Mouse (Mus musculus): ENCODE data around the gene Muc1. TPM values are rescaled to one million over a fixed set of nuclear protein-coding genes. Genes with fewer than 3 reads are reported as not detected.
A peak's percentile ranks its signal among the peaks of the same experiment; 100 is the strongest.

The Muc1 gene
- polyA plus RNA-seq, 1 experiment from 2014 or later: 212 TPM

DNA sequence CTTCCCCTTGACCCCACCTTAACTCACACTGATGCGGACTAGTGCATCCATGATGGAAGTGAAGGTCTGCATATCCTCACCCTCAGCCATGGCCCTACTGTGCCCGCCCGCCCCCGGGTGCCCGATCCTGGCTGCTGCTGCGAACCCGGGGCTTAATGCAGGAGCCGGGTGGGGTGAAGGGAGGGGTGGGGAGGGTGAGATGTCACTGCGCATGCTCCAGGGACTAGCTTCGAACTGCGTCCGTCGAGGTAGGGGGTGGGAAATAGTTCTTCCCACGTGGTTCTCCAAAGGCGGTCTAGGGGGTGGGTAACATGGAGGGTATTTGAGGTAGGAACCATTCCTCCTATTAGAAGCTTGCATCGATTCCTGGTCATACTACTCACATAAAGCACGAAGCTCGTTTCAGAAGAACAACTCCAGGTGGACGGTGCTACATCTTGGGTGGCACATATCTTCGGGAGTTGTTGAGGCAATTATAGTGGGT, 16.9 kb downstream of the Muc1 start, which contains the start of gene Krtcap2:
TSS of gene Krtcap2 (plus strand) at position 279 of the 484 bp plus-strand sequence.
- WGBS: 4% methylated on average over 20 of the region's 20 CpGs
- peak within 1 kb of the TSS; percentile 58 for H3K4me3 ChIP-seq (ENCODE audit: low read depth, low read length)
- no peaks in the 10 kb centered on the region for H3K36me3 ChIP-seq (ENCODE audit: control insufficient read depth, insufficient read depth, low read length)
- ATAC-seq (ENCODE audit: low FRiP score, low TSS enrichment) (0 out of 2 replicates have a peak, but pooled peaks have one; percentile 4), DNase-seq (ENCODE audit: low spot score) (peak; percentile 52)
- peaks cover 4% of the 10 kb centered on the region; the same call in 1 of the 2 replicates for H3K4me1 ChIP-seq (replicated peaks; ENCODE audit: control insufficient read depth, insufficient read depth)
- no peak for TF ChIP-seq EP300 (optimal IDR thresholded peaks at IDR 0.05)
- TF ChIP-seq CTCF (IDR thresholded peaks at IDR 0.05; ENCODE audit: low read depth): no peak
- peak within 1 kb of the TSS; percentile 90 for H3K4me2 ChIP-seq (replicated peaks; ENCODE audit: low read depth)
- peak within 1 kb of the TSS; percentile 67 for H3K27ac ChIP-seq (replicated peaks)
- H3K9me3 ChIP-seq (ENCODE audit: control insufficient read depth, low read length): no peaks in the 10 kb centered on the region
- peak within 1 kb of the TSS; percentile 65 for H3K9ac ChIP-seq (ENCODE audit: low read length)
- no peaks in the 10 kb centered on the region for H3K27me3 ChIP-seq (ENCODE audit: control insufficient read depth, insufficient read depth, low read length)

GRCm38 (mm10) chr3:89246261-89247100, 17.6 kb downstream of the Muc1 start, which contains the start of gene Trim46:
Trim46 (minus strand) TSS chr3:89246309.
- DNase-seq (ENCODE audit: low spot score): peak; percentile 88
- H3K4me1 ChIP-seq (replicated peaks; ENCODE audit: control insufficient read depth, insufficient read depth): peaks cover 6% of the 10 kb centered on the region
- under 1% methylated on average over 42 of the region's 42 CpGs for WGBS

DNA sequence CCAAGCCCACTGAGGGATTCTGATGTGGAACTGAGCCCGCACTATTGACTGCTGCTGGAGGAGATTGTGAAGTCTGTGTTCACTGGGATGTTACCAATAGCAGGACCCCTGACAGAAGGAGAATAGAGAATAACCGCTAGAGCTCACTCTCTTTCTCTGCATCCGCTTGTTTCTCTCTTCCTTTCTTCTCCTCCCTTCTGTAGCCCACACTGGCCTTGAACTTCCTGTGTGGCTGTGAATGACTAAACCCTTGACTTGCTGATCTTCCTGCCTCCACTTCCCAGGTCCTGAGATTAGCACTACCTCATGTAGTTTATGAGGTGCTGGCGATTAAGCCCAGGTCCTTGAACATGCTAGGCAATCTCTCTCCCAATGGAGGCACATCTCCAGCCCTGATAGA, 18.6 kb downstream of the Muc1 start:
- no peak overlapping the region for H3K27ac ChIP-seq (replicated peaks)
- H3K27me3 ChIP-seq (ENCODE audit: control insufficient read depth, insufficient read depth, low read length): no peaks in the 10 kb centered on the region
- H3K9ac ChIP-seq (ENCODE audit: low read length): no peak overlapping the region
- DNase-seq (ENCODE audit: low spot score) (no peak), ATAC-seq (ENCODE audit: low FRiP score, low TSS enrichment) (no peak)
- H3K9me3 ChIP-seq (ENCODE audit: control insufficient read depth, low read length): no peaks in the 10 kb centered on the region
- H3K4me2 ChIP-seq (replicated peaks; ENCODE audit: low read depth): peak overlapping the region; percentile 90; the same call in 1 of the 2 replicates
- no peak for TF ChIP-seq EP300 (optimal IDR thresholded peaks at IDR 0.05)
- TF ChIP-seq CTCF (IDR thresholded peaks at IDR 0.05; ENCODE audit: low read depth): no peak
- H3K4me3 ChIP-seq (ENCODE audit: low read depth, low read length): no peak overlapping the region
- H3K4me1 ChIP-seq (replicated peaks; ENCODE audit: control insufficient read depth, insufficient read depth): peaks cover 8% of the 10 kb centered on the region
- 84% methylated on average over 4 of the region's 4 CpGs for WGBS
- no peaks in the 10 kb centered on the region for H3K36me3 ChIP-seq (ENCODE audit: control insufficient read depth, insufficient read depth, low read length)

More at GRCm38 (mm10) chr3:89246261-89247100, 17.6 kb downstream of the Muc1 start, which contains the start of gene Trim46:
- Histone ChIP-seq H3K27ac (replicated peaks) (peak within 1 kb of the TSS; percentile 67), H3K9ac (ENCODE audit: low read length) (peak within 1 kb of the TSS; percentile 65), H3K4me3 (ENCODE audit: low read depth, low read length) (peak within 1 kb of the TSS; percentile 58), H3K36me3 (ENCODE audit: control insufficient read depth, insufficient read depth, low read length) (no peaks in the 10 kb centered on the region), H3K27me3 (ENCODE audit: control insufficient read depth, insufficient read depth, low read length) (no peaks in the 10 kb centered on the region), H3K9me3 (ENCODE audit: control insufficient read depth, low read length) (no peaks in the 10 kb centered on the region), H3K4me2 (replicated peaks; ENCODE audit: low read depth) (peak within 1 kb of the TSS; percentile 90)
- peak; percentile 62 for ATAC-seq (ENCODE audit: low FRiP score, low TSS enrichment)
- TF ChIP-seq CTCF (IDR thresholded peaks at IDR 0.05; ENCODE audit: low read depth) (peak; percentile 99), EP300 (optimal IDR thresholded peaks at IDR 0.05) (no peak)

GRCm38 (mm10) chr3:89250435-89251040, 21.7 kb downstream of the Muc1 start:
- WGBS: 20% methylated on average over 7 of the region's 7 CpGs
- Histone ChIP-seq H3K9ac (ENCODE audit: low read length) (no peak overlapping the region), H3K36me3 (ENCODE audit: control insufficient read depth, insufficient read depth, low read length) (no peaks in the 10 kb centered on the region), H3K4me1 (replicated peaks; ENCODE audit: control insufficient read depth, insufficient read depth) (peaks cover 5% of the 10 kb centered on the region), H3K4me2 (replicated peaks; ENCODE audit: low read depth) (no peak overlapping the region), H3K27ac (replicated peaks) (peak overlapping the region; percentile 63; the same call in 1 of the 2 replicates), H3K27me3 (ENCODE audit: control insufficient read depth, insufficient read depth, low read length) (no peaks in the 10 kb centered on the region), H3K9me3 (ENCODE audit: control insufficient read depth, low read length) (no peaks in the 10 kb centered on the region), H3K4me3 (ENCODE audit: low read depth, low read length) (no peak overlapping the region)
- ATAC-seq (ENCODE audit: low FRiP score, low TSS enrichment) (peak; percentile 45), DNase-seq (ENCODE audit: low spot score) (peak; percentile 80)
- TF ChIP-seq EP300 (optimal IDR thresholded peaks at IDR 0.05): no peak
- TF ChIP-seq CTCF (IDR thresholded peaks at IDR 0.05; ENCODE audit: low read depth): peak; percentile 85

GRCm38 (mm10) chr3:89251365-89251895, 22.6 kb downstream of the Muc1 start:
- 9% methylated on average over 17 of the region's 17 CpGs for WGBS
- H3K27me3 ChIP-seq (ENCODE audit: control insufficient read depth, insufficient read depth, low read length): no peaks in the 10 kb centered on the region
- peak; percentile 25 for ATAC-seq (ENCODE audit: low FRiP score, low TSS enrichment)
- H3K9me3 ChIP-seq (ENCODE audit: control insufficient read depth, low read length): no peaks in the 10 kb centered on the region
- no peak overlapping the region for H3K4me3 ChIP-seq (ENCODE audit: low read depth, low read length)
- no peaks in the 10 kb centered on the region for H3K36me3 ChIP-seq (ENCODE audit: control insufficient read depth, insufficient read depth, low read length)
- peak overlapping the region; percentile 63; the same call in 1 of the 2 replicates for H3K27ac ChIP-seq (replicated peaks)
- H3K4me1 ChIP-seq (replicated peaks; ENCODE audit: control insufficient read depth, insufficient read depth): peaks cover 4% of the 10 kb centered on the region; the same call in 1 of the 2 replicates
- H3K4me2 ChIP-seq (replicated peaks; ENCODE audit: low read depth): no peak overlapping the region
- DNase-seq (ENCODE audit: low spot score): peak; percentile 40
- peak overlapping the region; percentile 48; the same call in 1 of the 2 replicates for H3K9ac ChIP-seq (ENCODE audit: low read length)
- TF ChIP-seq CTCF (IDR thresholded peaks at IDR 0.05; ENCODE audit: low read depth): no peak
- no peak for TF ChIP-seq EP300 (optimal IDR thresholded peaks at IDR 0.05)

Measured in stomach, postnatal 0 days (tissue).